ENCODE assay signal across 7 mouse cellular contexts in genomic region chr10:80248971-80249640, GRCm38 (mm10). TPM values are rescaled to one million over a fixed set of nuclear protein-coding genes. Genes with fewer than 3 reads are reported as not detected.
DNase-seq lines count a peak whose midpoint lies in the region; ATAC-seq lines count a peak whose summit lies in the region.

Gene Ndufs7 (plus strand): TSS chr10:80249121.

- H3K27ac ChIP-seq in embryonic facial prominence, embryonic 12.5 days: peak within 1 kb of the TSS; percentile 86
- peak within 1 kb of the TSS; percentile 45 for H3K27ac ChIP-seq in limb, embryonic 11.5 days (replicated peaks; ENCODE audit: low read depth, low read length)
- peak within 1 kb of the TSS; percentile 88 for H3K27ac ChIP-seq in midbrain, embryonic 14.5 days (replicated peaks; ENCODE audit: low read depth, low read length)

- under 1% methylated on average over 53 of the region's 53 CpGs for WGBS in embryonic facial prominence, embryonic 12.5 days
- under 1% methylated on average over 53 of the region's 53 CpGs for WGBS in limb, embryonic 11.5 days
- under 1% methylated on average over 53 of the region's 53 CpGs for WGBS in midbrain, embryonic 14.5 days

- peak within 1 kb of the TSS; percentile 76 for H3K9ac ChIP-seq in embryonic facial prominence, embryonic 12.5 days
- H3K9ac ChIP-seq in limb, embryonic 11.5 days (ENCODE audit: low read length): peak within 1 kb of the TSS; percentile 70
- H3K9ac ChIP-seq in midbrain, embryonic 14.5 days (replicated peaks; ENCODE audit: low read length): peak within 1 kb of the TSS; percentile 75

- peaks cover 19% of the 10 kb centered on the region for H3K4me1 ChIP-seq in embryonic facial prominence, embryonic 12.5 days
- H3K4me1 ChIP-seq in limb, embryonic 11.5 days (ENCODE audit: control insufficient read depth, insufficient read depth, low read length): peaks cover 5% of the 10 kb centered on the region
- peaks cover 18% of the 10 kb centered on the region for H3K4me1 ChIP-seq in midbrain, embryonic 14.5 days (ENCODE audit: control insufficient read depth, insufficient read depth, low read length)

- peaks cover 17% of the 10 kb centered on the region for H3K36me3 ChIP-seq in embryonic facial prominence, embryonic 12.5 days
- H3K36me3 ChIP-seq in limb, embryonic 11.5 days (ENCODE audit: control insufficient read depth, insufficient read depth, low read length): no peaks in the 10 kb centered on the region; the same call in 1 of the 2 replicates
- peaks cover 16% of the 10 kb centered on the region for H3K36me3 ChIP-seq in midbrain, embryonic 14.5 days (ENCODE audit: control insufficient read depth, insufficient read depth, low read length)

- H3K4me2 ChIP-seq in embryonic facial prominence, embryonic 12.5 days (replicated peaks): peak within 1 kb of the TSS; percentile 95
- H3K4me2 ChIP-seq in limb, embryonic 11.5 days (ENCODE audit: low read depth, severe bottlenecking): peak within 1 kb of the TSS; percentile 66
- peak within 1 kb of the TSS; percentile 90 for H3K4me2 ChIP-seq in midbrain, embryonic 14.5 days (ENCODE audit: low read length)

- peak; percentile 84 for ATAC-seq in embryonic facial prominence, embryonic 12.5 days (ENCODE audit: insufficient number of reproducible peaks, insufficient read depth, low FRiP score, low TSS enrichment)
- ATAC-seq in limb, embryonic 11.5 days (ENCODE audit: insufficient number of reproducible peaks, low FRiP score, low TSS enrichment, low read depth): peak; percentile 84
- peak; percentile 89 for ATAC-seq in midbrain, embryonic 14.5 days (ENCODE audit: low FRiP score, low TSS enrichment)

- H3K4me3 ChIP-seq in embryonic facial prominence, embryonic 12.5 days: peak within 1 kb of the TSS; percentile 81
- peak within 1 kb of the TSS; percentile 51 for H3K4me3 ChIP-seq in limb, embryonic 11.5 days (ENCODE audit: low read depth, low read length)
- H3K4me3 ChIP-seq in midbrain, embryonic 14.5 days (replicated peaks; ENCODE audit: low read depth, low read length): peak within 1 kb of the TSS; percentile 55

- no peaks in the 10 kb centered on the region for H3K27me3 ChIP-seq in embryonic facial prominence, embryonic 12.5 days
- H3K27me3 ChIP-seq in limb, embryonic 11.5 days (ENCODE audit: control insufficient read depth, insufficient read depth, low read length): no peaks in the 10 kb centered on the region
- H3K27me3 ChIP-seq in midbrain, embryonic 14.5 days (ENCODE audit: control insufficient read depth, insufficient read depth, low read length): no peaks in the 10 kb centered on the region

- no peaks in the 10 kb centered on the region for H3K9me3 ChIP-seq in embryonic facial prominence, embryonic 12.5 days
- H3K9me3 ChIP-seq in limb, embryonic 11.5 days (ENCODE audit: control insufficient read depth, low read length): no peaks in the 10 kb centered on the region
- no peaks in the 10 kb centered on the region for H3K9me3 ChIP-seq in midbrain, embryonic 14.5 days (ENCODE audit: control insufficient read depth, low read length)

- peak; percentile 86 for DNase-seq in adrenal gland, postnatal 25 days
- DNase-seq in heart, adult 11 months: peak; percentile 99
- peak; percentile 98 for DNase-seq in kidney, adult 18-20 months
- peak; percentile 96 for DNase-seq in limb, embryonic 11.5 days (ENCODE audit: low spot score)
- DNase-seq in midbrain, embryonic 14.5 days: peak; percentile 97
- DNase-seq in spleen, adult 18-20 months: peak; percentile 90 to 91

RNA-seq across cellular contexts. Expression of gene Ndufs7, which starts in this region (rescaled TPM):
- 238 and 243 TPM in 2 replicates for total RNA-seq in adrenal gland, postnatal 25 days (2021)
- 260 and 269 TPM in 2 replicates for polyA plus RNA-seq in embryonic facial prominence, embryonic 12.5 days (2016; fragmentation: Nextera tagmentation; extraction: Ambion mirVana)
- polyA plus RNA-seq in limb, embryonic 11.5 days (2014; fragmentation: Nextera tagmentation; extraction: Ambion mirVana): 266 and 281 TPM in 2 replicates
- polyA plus RNA-seq in midbrain, embryonic 14.5 days (2014; fragmentation: Nextera tagmentation; extraction: Ambion mirVana): 274 and 323 TPM in 2 replicates

Comparison
In these comparisons a context has a peak if more than half of its experiments do, and no peak if none do; other contexts are left out.
1. Peak in every context shown above with its lines: DNase-seq, ATAC-seq, H3K4me3 ChIP-seq and H3K27ac ChIP-seq.